Mouse (Mus musculus): ENCODE results near the gene Pum2. TPM values are rescaled to one million over a fixed set of nuclear protein-coding genes. Genes with fewer than 3 reads are reported as not detected.

The Pum2 gene
- total and polyA plus RNA-seq, 2 experiments = 18.0 to 43.0 TPM

GRCm38 (mm10) chr12:8774183-8774582, 100.2 kb downstream of the Pum2 start:
- Histone ChIP-seq H3K4me3 (ENCODE audit: insufficient read depth, low read depth, low read length) (no peak overlapping the region), H3K79me2 (ENCODE audit: control insufficient read depth, insufficient read depth, low read length) (peaks cover 34% of the 10 kb centered on the region), H3K9ac (ENCODE audit: low read depth, low read length) (peak overlapping the region; percentile 58), H3K36me3 (ENCODE audit: control insufficient read depth, insufficient read depth, low read length) (no peaks in the 10 kb centered on the region), H3K4me1 (ENCODE audit: control insufficient read depth, insufficient read depth, low read length) (peaks cover 49% of the 10 kb centered on the region), H3K27me3 (ENCODE audit: control insufficient read depth, insufficient read depth, low read length) (no peaks in the 10 kb centered on the region), H3K27ac (replicated peaks; ENCODE audit: insufficient read depth, low read depth, low read length) (peak overlapping the region; percentile 69)
- TF ChIP-seq POLR2A (IDR thresholded peaks at IDR 0.05; ENCODE audit: extremely low read depth, insufficient read depth, low read length) (no peak), CTCF (IDR thresholded peaks at IDR 0.05; ENCODE audit: low read depth, low read length) (no peak)
- DNase-seq (ENCODE audit: extremely low read depth, low read depth, low spot score) = peak; percentile 80

GRCm38 (mm10) chr12:8776206-8776605, 102.3 kb downstream of the Pum2 start:
- 41% methylated on average over 7 of the region's 7 CpGs for WGBS
- peaks cover 63% of the 10 kb centered on the region for H3K4me1 ChIP-seq (ENCODE audit: control insufficient read depth, insufficient read depth, low read length)
- peak overlapping the region; percentile 81 for H3K27ac ChIP-seq (replicated peaks; ENCODE audit: insufficient read depth, low read depth, low read length)

GRCm38 (mm10) chr12:8776741-8777140, 102.8 kb downstream of the Pum2 start:
- 26% methylated on average over 3 of the region's 3 CpGs for WGBS
- TF ChIP-seq POLR2A (IDR thresholded peaks at IDR 0.05; ENCODE audit: extremely low read depth, insufficient read depth, low read length) (no peak), CTCF (IDR thresholded peaks at IDR 0.05; ENCODE audit: low read depth, low read length) (no peak)

More at GRCm38 (mm10) chr12:8776206-8776605, 102.3 kb downstream of the Pum2 start:
- peaks cover 41% of the 10 kb centered on the region for H3K79me2 ChIP-seq (ENCODE audit: control insufficient read depth, insufficient read depth, low read length)
- H3K27me3 ChIP-seq (ENCODE audit: control insufficient read depth, insufficient read depth, low read length) = no peaks in the 10 kb centered on the region
- H3K9ac ChIP-seq (ENCODE audit: low read depth, low read length) = peak overlapping the region; percentile 60; the same call in 1 of the 2 replicates
- TF ChIP-seq POLR2A (IDR thresholded peaks at IDR 0.05; ENCODE audit: extremely low read depth, insufficient read depth, low read length) = no peak
- TF ChIP-seq CTCF (IDR thresholded peaks at IDR 0.05; ENCODE audit: low read depth, low read length) = no peak
- no peak overlapping the region for H3K4me3 ChIP-seq (ENCODE audit: insufficient read depth, low read depth, low read length)
- DNase-seq (ENCODE audit: extremely low read depth, low read depth, low spot score) = peak; percentile 85
- H3K36me3 ChIP-seq (ENCODE audit: control insufficient read depth, insufficient read depth, low read length) = no peaks in the 10 kb centered on the region

GRCm38 (mm10) chr12:8778106-8778505, 104.2 kb downstream of the Pum2 start:
- no peaks in the 10 kb centered on the region for H3K36me3 ChIP-seq (ENCODE audit: control insufficient read depth, insufficient read depth, low read length)
- WGBS = 27% methylated on average over 7 of the region's 7 CpGs
- DNase-seq (ENCODE audit: extremely low read depth, low read depth, low spot score) = peak; percentile 69
- no peaks in the 10 kb centered on the region for H3K27me3 ChIP-seq (ENCODE audit: control insufficient read depth, insufficient read depth, low read length)
- H3K9ac ChIP-seq (ENCODE audit: low read depth, low read length) = peak overlapping the region; percentile 50; the same call in 1 of the 2 replicates
- peaks cover 38% of the 10 kb centered on the region for H3K79me2 ChIP-seq (ENCODE audit: control insufficient read depth, insufficient read depth, low read length)
- H3K27ac ChIP-seq (replicated peaks; ENCODE audit: insufficient read depth, low read depth, low read length) = peak overlapping the region; percentile 81
- no peak overlapping the region for H3K4me3 ChIP-seq (ENCODE audit: insufficient read depth, low read depth, low read length)
- 0 out of 2 replicates have a peak, but pooled peaks have one; percentile 9 for TF ChIP-seq POLR2A (IDR thresholded peaks at IDR 0.05; ENCODE audit: extremely low read depth, insufficient read depth, low read length)
- no peak for TF ChIP-seq CTCF (IDR thresholded peaks at IDR 0.05; ENCODE audit: low read depth, low read length)
- peaks cover 72% of the 10 kb centered on the region for H3K4me1 ChIP-seq (ENCODE audit: control insufficient read depth, insufficient read depth, low read length)

More at GRCm38 (mm10) chr12:8776741-8777140, 102.8 kb downstream of the Pum2 start:
- peaks cover 68% of the 10 kb centered on the region for H3K4me1 ChIP-seq (ENCODE audit: control insufficient read depth, insufficient read depth, low read length)
- no peaks in the 10 kb centered on the region for H3K36me3 ChIP-seq (ENCODE audit: control insufficient read depth, insufficient read depth, low read length)
- no peak overlapping the region for H3K4me3 ChIP-seq (ENCODE audit: insufficient read depth, low read depth, low read length)
- H3K9ac ChIP-seq (ENCODE audit: low read depth, low read length) = no peak overlapping the region; the same call in 1 of the 2 replicates
- peaks cover 41% of the 10 kb centered on the region for H3K79me2 ChIP-seq (ENCODE audit: control insufficient read depth, insufficient read depth, low read length)
- H3K27me3 ChIP-seq (ENCODE audit: control insufficient read depth, insufficient read depth, low read length) = no peaks in the 10 kb centered on the region
- H3K27ac ChIP-seq (replicated peaks; ENCODE audit: insufficient read depth, low read depth, low read length) = peak overlapping the region; percentile 81
- DNase-seq (ENCODE audit: extremely low read depth, low read depth, low spot score) = no peak

- Histone ChIP-seq H3K27me3 (ENCODE audit: control insufficient read depth, insufficient read depth, low read length) (no peaks in the 10 kb centered on the region), H3K36me3 (ENCODE audit: control insufficient read depth, insufficient read depth, low read length) (no peaks in the 10 kb centered on the region), H3K79me2 (ENCODE audit: control insufficient read depth, insufficient read depth, low read length) (peaks cover 50% of the 10 kb centered on the region), H3K9ac (ENCODE audit: low read depth, low read length) (peak overlapping the region; percentile 30), H3K4me1 (ENCODE audit: control insufficient read depth, insufficient read depth, low read length) (peaks cover 62% of the 10 kb centered on the region), H3K4me3 (ENCODE audit: insufficient read depth, low read depth, low read length) (no peak overlapping the region), H3K27ac (replicated peaks; ENCODE audit: insufficient read depth, low read depth, low read length) (peak overlapping the region; percentile 82)
- no peak for TF ChIP-seq POLR2A (IDR thresholded peaks at IDR 0.05; ENCODE audit: extremely low read depth, insufficient read depth, low read length)
- DNase-seq (ENCODE audit: extremely low read depth, low read depth, low spot score) = peak; percentile 96
- 18% methylated on average over 4 of the region's 4 CpGs for WGBS
Measured at GRCm38 (mm10) chr12:8779851-8780250, 105.9 kb downstream of the Pum2 start.

GRCm38 (mm10) chr12:8781121-8781520, 107.2 kb downstream of the Pum2 start:
- Histone ChIP-seq H3K79me2 (ENCODE audit: control insufficient read depth, insufficient read depth, low read length) (peaks cover 56% of the 10 kb centered on the region), H3K27me3 (ENCODE audit: control insufficient read depth, insufficient read depth, low read length) (no peaks in the 10 kb centered on the region), H3K4me1 (ENCODE audit: control insufficient read depth, insufficient read depth, low read length) (peaks cover 63% of the 10 kb centered on the region), H3K27ac (replicated peaks; ENCODE audit: insufficient read depth, low read depth, low read length) (peak overlapping the region; percentile 82), H3K9ac (ENCODE audit: low read depth, low read length) (peak overlapping the region; percentile 10; the same call in 1 of the 2 replicates), H3K36me3 (ENCODE audit: control insufficient read depth, insufficient read depth, low read length) (no peaks in the 10 kb centered on the region), H3K4me3 (ENCODE audit: insufficient read depth, low read depth, low read length) (no peak overlapping the region)
- TF ChIP-seq CTCF (IDR thresholded peaks at IDR 0.05; ENCODE audit: low read depth, low read length) = no peak
- TF ChIP-seq POLR2A (IDR thresholded peaks at IDR 0.05; ENCODE audit: extremely low read depth, insufficient read depth, low read length) = no peak
- WGBS = 45% methylated on average over 7 of the region's 7 CpGs
- DNase-seq (ENCODE audit: extremely low read depth, low read depth, low spot score) = peak; percentile 57
